Mouse (Mus musculus) lung, postnatal 10 days (tissue): ENCODE data around the gene Rbmx.

Experiments used
- DNase-seq: peaks from one replicate; pipeline ENCODE4 v3.0.0; 2021

Rbmx gene

GRCm38 (mm10) chrX:57392367-57393246 is at the start of gene Rbmx:
TSS of gene Rbmx (minus strand) at chrX:57393036.
- DNase-seq, result peak; percentile 94

- no peak for DNase-seq
Measured at GRCm38 (mm10) chrX:57433897-57434296, 41.1 kb upstream of the Rbmx start.

GRCm38 (mm10) chrX:57431610-57432009 is 38.8 kb upstream of the Rbmx start:
- DNase-seq, result peak; percentile 4

GRCm38 (mm10) chrX:57408769-57409168 is 15.9 kb upstream of the Rbmx start, which contains the start of gene Gm364:
TSS of gene Gm364 (plus strand) at chrX:57409154.
- DNase-seq, result no peak

GRCm38 (mm10) chrX:57403651-57404050 is 10.8 kb upstream of the Rbmx start:
- DNase-seq, result peak; percentile 5

- DNase-seq, result no peak
Measured at GRCm38 (mm10) chrX:57401388-57401787, 8.6 kb upstream of the Rbmx start.

- peak; percentile 2 for DNase-seq
Measured at GRCm38 (mm10) chrX:57393412-57393811, 576 bp upstream of the Rbmx start.

- peak; percentile 2 for DNase-seq
Measured at GRCm38 (mm10) chrX:57380915-57381314, 11.9 kb downstream of the Rbmx start.

GRCm38 (mm10) chrX:57378579-57378978 is 14.3 kb downstream of the Rbmx start:
- DNase-seq, result no peak

- no peak for DNase-seq
Measured at GRCm38 (mm10) chrX:57377096-57377495, 15.7 kb downstream of the Rbmx start.

- no peak for DNase-seq
Measured at GRCm38 (mm10) chrX:57374029-57374428, 18.8 kb downstream of the Rbmx start.

GRCm38 (mm10) chrX:57373543-57373942 is 19.3 kb downstream of the Rbmx start:
- DNase-seq, result no peak

GRCm38 (mm10) chrX:57372965-57373364 is 19.9 kb downstream of the Rbmx start:
- peak; percentile 5 for DNase-seq

GRCm38 (mm10) chrX:57364891-57365569 is 27.8 kb downstream of the Rbmx start:
- DNase-seq, result no peak

- no peak for DNase-seq
Measured at GRCm38 (mm10) chrX:57359316-57359715, 33.5 kb downstream of the Rbmx start.

GRCm38 (mm10) chrX:57339220-57339619 is 53.6 kb downstream of the Rbmx start:
- peak; percentile 10 for DNase-seq

- peak; percentile 38 for DNase-seq
Measured at GRCm38 (mm10) chrX:57338371-57339211, 54.2 kb downstream of the Rbmx start, which contains the start of gene Arhgef6. TSS of gene Arhgef6 (minus strand) at chrX:57338729.

- no peak for DNase-seq
Measured at GRCm38 (mm10) chrX:57337582-57337981, 55.3 kb downstream of the Rbmx start.

GRCm38 (mm10) chrX:57336958-57337357 is 55.9 kb downstream of the Rbmx start:
- DNase-seq, result no peak

- no peak for DNase-seq
Measured at GRCm38 (mm10) chrX:57335313-57335712, 57.5 kb downstream of the Rbmx start.
